8 mouse cellular contexts compared by ENCODE assay signal in the genomic region with DNA sequence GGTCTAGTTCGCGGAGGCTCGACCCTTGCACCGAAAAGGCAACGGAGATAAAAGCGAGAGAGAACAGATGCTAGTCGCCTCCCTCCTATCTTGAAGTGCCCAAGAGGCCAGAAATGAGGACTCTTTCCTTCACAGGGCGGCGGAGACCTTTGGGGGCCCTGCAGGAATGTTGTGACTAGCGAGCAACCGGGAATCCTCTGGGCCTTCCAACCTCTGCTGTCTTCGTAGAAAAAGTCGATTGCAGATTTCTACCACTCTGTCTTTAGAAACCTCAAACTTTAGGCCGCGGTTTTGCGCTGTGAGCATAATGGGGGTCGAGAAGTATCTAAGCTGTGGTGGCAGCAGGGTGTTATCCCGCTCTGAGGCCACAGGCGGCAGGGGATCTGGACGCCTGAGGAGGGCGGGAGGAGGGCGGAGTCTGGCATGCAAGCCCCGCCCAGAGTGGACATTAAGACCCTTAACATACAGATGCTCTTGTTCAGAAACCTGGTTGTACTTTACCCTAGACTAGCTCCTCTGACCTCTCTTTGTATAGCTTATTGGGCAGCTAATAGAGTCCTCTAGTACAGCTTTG. TPM values are rescaled to one million over a fixed set of nuclear protein-coding genes. Genes with fewer than 3 reads are reported as not detected.
DNase-seq lines count a peak whose midpoint lies in the region; ATAC-seq and TF ChIP-seq lines count a peak whose summit lies in the region.

No protein-coding gene starts in this region.

- no peaks in the 10 kb centered on the region for H3K9me3 ChIP-seq in embryonic facial prominence, embryonic 15.5 days (replicated peaks)
- no peaks in the 10 kb centered on the region for H3K9me3 ChIP-seq in midbrain, embryonic 15.5 days

- no peak overlapping the region for H3K9ac ChIP-seq in embryonic facial prominence, embryonic 15.5 days
- peak overlapping the region; percentile 69 for H3K9ac ChIP-seq in midbrain, embryonic 15.5 days

- peak overlapping the region; percentile 77 for H3K4me3 ChIP-seq in cerebellum, adult 2 months (replicated peaks; ENCODE audit: insufficient read depth, low read depth, low read length)
- peak overlapping the region; percentile 54 for H3K4me3 ChIP-seq in embryonic facial prominence, embryonic 15.5 days (replicated peaks)
- H3K4me3 ChIP-seq in midbrain, embryonic 15.5 days: peak overlapping the region; percentile 68

- H3K36me3 ChIP-seq in embryonic facial prominence, embryonic 15.5 days: no peaks in the 10 kb centered on the region
- H3K36me3 ChIP-seq in midbrain, embryonic 15.5 days (replicated peaks): no peaks in the 10 kb centered on the region

- ATAC-seq in embryonic facial prominence, embryonic 15.5 days (ENCODE audit: insufficient number of reproducible peaks, low FRiP score, low TSS enrichment, low read depth): peak; percentile 73
- peak; percentile 57; the same call in 1 of the 2 replicates for ATAC-seq in midbrain, embryonic 15.5 days (replicated peaks)

- no peak for TF ChIP-seq CTCF in cerebellum, adult 2 months (IDR thresholded peaks at IDR 0.05; ENCODE audit: borderline replicate concordance, insufficient read depth, low read depth, low read length)

- H3K27ac ChIP-seq in cerebellum, adult 2 months (ENCODE audit: insufficient read depth, low read length): no peak overlapping the region
- no peak overlapping the region for H3K27ac ChIP-seq in embryonic facial prominence, embryonic 15.5 days (replicated peaks)
- no peak overlapping the region for H3K27ac ChIP-seq in midbrain, embryonic 15.5 days

- WGBS in cerebellum, adult 2 months: 3% methylated on average over 23 of the region's 23 CpGs
- under 1% methylated on average over 23 of the region's 23 CpGs for WGBS in embryonic facial prominence, embryonic 15.5 days
- under 1% methylated on average over 23 of the region's 23 CpGs for WGBS in midbrain, embryonic 15.5 days

- peak overlapping the region; percentile 97 for H3K4me2 ChIP-seq in embryonic facial prominence, embryonic 15.5 days (replicated peaks)
- H3K4me2 ChIP-seq in midbrain, embryonic 15.5 days: peak overlapping the region; percentile 84

- no peak for TF ChIP-seq POLR2A in cerebellum, adult 2 months (IDR thresholded peaks at IDR 0.05; ENCODE audit: borderline replicate concordance, insufficient read depth, low read length)

- no peaks in the 10 kb centered on the region for H3K4me1 ChIP-seq in cerebellum, adult 2 months (ENCODE audit: control insufficient read depth, insufficient read depth, low read length)
- peaks cover 9% of the 10 kb centered on the region; the same call in 1 of the 2 replicates for H3K4me1 ChIP-seq in embryonic facial prominence, embryonic 15.5 days
- peaks cover 18% of the 10 kb centered on the region for H3K4me1 ChIP-seq in midbrain, embryonic 15.5 days

- no peak for DNase-seq in cerebellum, adult 2 months
- DNase-seq in cerebellum, adult 11-12 months: no peak
- peak; percentile 20 to 21 for DNase-seq in B cell, adult 2 months
- DNase-seq in kidney, postnatal 14 days: peak; percentile 22
- DNase-seq in layer of hippocampus, postnatal 36 days: no peak
- DNase-seq in right cerebral cortex, postnatal 36 days (ENCODE audit: low spot score in 2 of 2): no peak

- H3K27me3 ChIP-seq in cerebellum, adult 2 months (ENCODE audit: control insufficient read depth, insufficient read depth, low read length): no peaks in the 10 kb centered on the region
- peaks cover 41% of the 10 kb centered on the region for H3K27me3 ChIP-seq in embryonic facial prominence, embryonic 15.5 days
- peaks cover 15% of the 10 kb centered on the region for H3K27me3 ChIP-seq in midbrain, embryonic 15.5 days (replicated peaks)

RNA-seq across cellular contexts. Expression of a gene that starts 24.1 kb away (rescaled TPM):
- polyA plus RNA-seq in cerebellum, adult 2 months (2012; rRNA removed): 12.2 and 14.3 TPM in 2 replicates
- polyA plus RNA-seq in embryonic facial prominence, embryonic 15.5 days (2015; fragmentation: Nextera tagmentation; extraction: Ambion mirVana): 1.9 and 3.0 TPM in 2 replicates
- polyA plus RNA-seq in midbrain, embryonic 15.5 days (2015; fragmentation: Nextera tagmentation; extraction: Ambion mirVana): 4.1 and 4.6 TPM in 2 replicates
- total RNA-seq in layer of hippocampus, postnatal 36 days (2021): 1 to 10 TPM; 5.3 to 5.5 TPM

RNA-seq across cellular contexts. Expression of a gene that starts 24.4 kb away (rescaled TPM):
- 17.4 and 22.6 TPM in 2 replicates for polyA plus RNA-seq in cerebellum, adult 2 months (2012; rRNA removed)
- 0.12 and 0.26 TPM in 2 replicates for polyA plus RNA-seq in embryonic facial prominence, embryonic 15.5 days (2015; fragmentation: Nextera tagmentation; extraction: Ambion mirVana)
- 2.3 and 2.4 TPM in 2 replicates for polyA plus RNA-seq in midbrain, embryonic 15.5 days (2015; fragmentation: Nextera tagmentation; extraction: Ambion mirVana)
- total RNA-seq in layer of hippocampus, postnatal 36 days (2021): 100 to 1,000 TPM; 101 to 105 TPM

RNA-seq across cellular contexts. Expression of a gene that starts 59.6 kb away (rescaled TPM):
- 8.9 and 9.9 TPM in 2 replicates for polyA plus RNA-seq in cerebellum, adult 2 months (2012; rRNA removed)
- 16.1 and 18.9 TPM in 2 replicates for polyA plus RNA-seq in embryonic facial prominence, embryonic 15.5 days (2015; fragmentation: Nextera tagmentation; extraction: Ambion mirVana)
- polyA plus RNA-seq in midbrain, embryonic 15.5 days (2015; fragmentation: Nextera tagmentation; extraction: Ambion mirVana): 5.2 and 5.3 TPM in 2 replicates
- total RNA-seq in layer of hippocampus, postnatal 36 days (2021): 10 to 100 TPM; 30.0 to 31.6 TPM

Comparison
In these comparisons a context has a peak if more than half of its experiments do, and no peak if none do; other contexts are left out.
1. DNase-seq: peak in B cell, adult 2 months (2 of 2) and kidney, postnatal 14 days (single experiment); none in cerebellum, adult 2 months (0 of 2), cerebellum, adult 11-12 months (single experiment), layer of hippocampus, postnatal 36 days (0 of 2) and right cerebral cortex, postnatal 36 days (0 of 2).
2. Peak in every context shown above with its lines, with median percentiles within 50 percentile points of each other: H3K4me3 ChIP-seq.